Mouse (Mus musculus) thymus, postnatal 4 days (tissue): Measurements from ENCODE around the gene Cbr1.
"Not testable (repeated sequence)": the region's sequence is repeated elsewhere in the genome, so short reads cannot be mapped to it uniquely, and the experiment has no call there.

Source experiments
- DNase-seq: peaks from one replicate; pipeline ENCODE4 v3.0.0; 2021

Gene Cbr1

DNA sequence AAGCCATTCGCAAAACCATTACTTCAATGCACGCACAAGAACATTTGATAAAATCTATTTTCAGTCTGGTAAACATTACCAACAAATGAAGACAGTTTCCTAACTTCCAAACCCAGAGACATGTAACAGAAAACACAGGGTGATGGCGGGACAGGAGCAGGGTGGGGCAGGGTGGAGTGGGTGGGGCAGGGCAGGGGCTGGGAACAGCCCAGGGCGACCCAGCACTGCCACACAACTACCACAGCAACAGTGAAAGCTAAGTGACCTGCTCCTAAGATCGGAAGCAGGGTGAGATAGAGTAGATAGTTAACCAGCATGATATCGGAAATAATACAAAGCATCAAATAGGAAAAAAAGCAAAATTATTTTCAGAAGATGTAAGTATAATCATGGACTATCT is 6.2 kb upstream of the Cbr1 start:
- DNase-seq = no peak

DNA sequence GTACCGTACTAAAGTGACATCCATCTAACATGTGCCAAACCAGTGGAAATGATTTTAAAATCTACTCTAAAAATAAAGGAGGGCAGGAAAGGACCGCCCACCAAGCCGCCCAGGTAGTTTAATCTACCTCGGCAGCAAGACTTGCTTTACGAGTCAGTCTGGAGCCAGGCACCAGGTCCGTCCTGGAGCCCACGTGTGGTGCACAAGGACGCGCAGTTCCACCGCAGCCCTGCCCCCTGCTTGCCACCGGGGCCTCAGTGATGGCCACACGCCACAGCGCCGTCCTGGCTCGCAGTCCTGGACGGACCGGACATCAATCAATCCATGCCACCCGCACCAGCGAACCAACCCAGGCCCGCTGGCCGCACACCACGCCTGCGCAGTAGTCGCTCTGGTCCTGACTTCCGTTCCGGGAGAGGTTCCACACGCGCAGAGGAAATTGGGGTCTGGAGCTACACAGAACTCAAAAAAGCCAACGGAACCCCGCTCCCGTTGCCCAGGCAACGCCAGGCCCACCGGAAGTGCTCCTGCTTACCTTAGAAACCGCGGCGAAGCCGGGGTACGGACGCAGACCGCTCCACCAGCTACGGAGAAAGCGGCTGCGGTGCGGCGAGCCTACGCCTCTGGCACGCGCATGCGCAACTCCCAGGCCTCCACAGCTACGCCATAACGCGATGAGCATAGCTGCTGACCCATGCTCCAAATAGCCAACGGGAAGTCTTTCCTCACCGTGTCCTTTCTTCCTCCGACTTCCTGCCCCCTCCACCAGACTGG is 2.0 kb upstream of the Cbr1 start, which contains the start of gene Setd4:
Gene Setd4 (minus strand): TSS at position 625 of the 774 bp plus-strand sequence.
- peak; percentile 88 for DNase-seq

DNA sequence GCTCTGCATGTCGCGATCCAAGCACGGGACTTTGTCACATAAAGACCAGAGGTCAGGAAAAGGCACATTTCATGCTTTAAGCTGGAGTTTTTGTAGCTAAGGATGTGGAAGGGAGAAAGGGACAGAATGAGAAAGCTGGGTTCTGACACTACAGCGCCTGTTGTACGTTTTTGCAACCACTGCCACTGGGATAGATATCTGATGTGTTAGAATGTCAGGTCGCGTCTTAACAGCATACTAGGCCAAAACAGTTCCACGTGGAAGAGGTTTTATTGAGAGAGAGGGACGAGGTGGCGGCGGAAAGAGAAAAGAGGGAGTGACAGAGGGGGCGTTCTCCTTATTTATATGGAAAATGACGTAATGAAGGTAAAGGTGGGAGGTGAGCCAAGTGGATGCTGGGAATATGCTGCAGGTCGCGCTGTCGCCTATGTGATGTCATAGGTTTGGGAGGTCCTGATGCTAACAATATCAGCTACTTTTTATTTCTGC is 1.1 kb upstream of the Cbr1 start:
- DNase-seq = no peak

DNA sequence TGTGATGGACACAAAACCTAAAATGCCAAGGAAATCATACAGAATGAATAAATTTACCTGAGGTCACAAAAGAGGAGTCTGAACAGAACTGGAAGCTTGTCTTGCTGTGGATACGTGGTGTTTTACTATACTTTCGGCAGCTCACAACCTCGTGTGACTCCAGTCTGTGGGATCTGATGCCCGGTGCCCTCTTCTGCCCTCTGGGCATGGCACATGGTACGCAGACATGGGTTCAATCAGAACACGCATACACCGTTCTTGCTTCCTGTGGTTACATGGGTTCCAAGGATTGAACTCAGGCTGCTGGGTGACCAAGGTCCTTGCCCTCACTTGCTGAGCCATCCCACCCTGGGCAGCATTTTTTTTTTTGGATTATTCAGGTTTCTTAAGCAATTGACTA is 493 bp downstream of the Cbr1 start:
- no peak for DNase-seq

GRCm38 (mm10) chr16:93607669-93608101 is 2.0 kb downstream of the Cbr1 start:
- DNase-seq = peak; percentile 93

DNA sequence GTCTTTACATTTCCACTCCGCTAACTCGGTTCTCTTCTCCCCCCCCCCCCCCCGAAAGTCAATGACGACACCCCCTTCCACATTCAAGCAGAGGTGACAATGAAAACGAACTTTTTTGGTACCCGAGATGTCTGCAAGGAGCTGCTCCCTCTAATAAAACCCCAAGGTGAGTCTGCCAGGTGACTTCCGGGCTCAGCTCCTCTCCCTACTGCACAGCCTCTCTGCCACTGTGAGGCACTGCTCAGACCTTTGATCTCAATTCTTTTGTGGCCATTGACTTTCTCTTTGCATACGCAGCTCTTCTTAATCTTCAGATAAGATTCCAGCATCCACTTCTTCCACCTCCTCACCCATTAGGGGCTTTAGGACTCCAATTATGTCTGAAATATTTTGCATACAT is 3.1 kb downstream of the Cbr1 start:
- DNase-seq = no peak

- no peak for DNase-seq
Measured at GRCm38 (mm10) chr16:93609796-93610195, 4.1 kb downstream of the Cbr1 start.

- no peak for DNase-seq
Measured at GRCm38 (mm10) chr16:93610961-93611360, 5.3 kb downstream of the Cbr1 start.

DNA sequence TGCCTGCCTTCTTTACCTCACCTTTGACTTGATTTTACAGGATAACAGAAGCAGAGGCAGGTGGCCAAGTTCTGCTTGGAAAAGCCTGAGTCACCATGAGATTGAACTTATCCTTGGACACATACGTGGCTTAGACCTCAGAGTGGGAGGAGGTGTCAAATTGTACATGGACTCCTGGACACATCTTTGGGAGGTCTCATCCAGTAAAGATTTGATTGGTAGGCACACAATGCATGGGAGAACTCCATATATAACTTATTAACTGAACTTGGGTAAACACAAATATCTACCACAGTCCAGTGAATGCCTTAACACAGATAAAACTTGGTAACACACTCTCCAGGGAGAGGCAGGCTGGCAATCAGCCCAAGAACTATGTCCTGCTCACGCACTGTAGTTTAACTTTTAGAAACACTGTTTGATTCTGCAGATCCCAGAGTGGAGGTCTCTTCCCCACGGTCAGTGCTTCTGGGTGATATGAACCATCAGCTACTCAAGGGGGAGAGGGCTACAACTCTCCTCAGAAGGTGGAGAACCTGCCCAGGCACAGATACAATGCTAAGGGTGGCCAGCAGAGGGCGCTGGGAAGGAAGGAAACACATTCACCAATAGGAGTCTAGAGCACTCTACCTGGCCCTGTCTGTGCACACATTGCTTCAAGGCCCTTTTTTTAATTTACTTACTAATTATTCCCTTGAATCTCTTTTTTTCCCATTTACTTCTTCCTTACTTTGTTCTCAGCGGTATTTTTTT is 9.6 kb downstream of the Cbr1 start:
- DNase-seq = peak; percentile 92

DNA sequence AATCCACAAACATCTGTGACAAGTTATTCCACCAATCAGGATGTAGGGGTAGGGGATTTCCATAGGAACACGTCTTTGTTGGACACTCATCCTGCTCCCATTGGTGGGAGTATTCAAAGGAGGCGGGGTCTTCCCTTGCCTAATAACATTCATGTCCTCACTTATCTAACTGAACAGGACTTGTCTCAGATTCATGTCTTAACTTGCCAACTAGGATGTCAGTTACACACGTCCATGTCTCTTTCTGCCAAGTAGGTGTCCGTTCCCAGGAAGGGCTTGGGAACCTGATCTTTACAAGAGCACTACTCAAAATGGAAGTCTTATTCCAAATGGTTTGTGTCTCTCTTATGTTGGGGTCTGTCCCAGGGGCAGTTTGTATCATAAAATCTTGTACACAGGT is 18.1 kb downstream of the Cbr1 start:
- DNase-seq = not testable (repeated sequence)

GRCm38 (mm10) chr16:93624671-93625070 is 19.0 kb downstream of the Cbr1 start:
- DNase-seq = no peak

DNA sequence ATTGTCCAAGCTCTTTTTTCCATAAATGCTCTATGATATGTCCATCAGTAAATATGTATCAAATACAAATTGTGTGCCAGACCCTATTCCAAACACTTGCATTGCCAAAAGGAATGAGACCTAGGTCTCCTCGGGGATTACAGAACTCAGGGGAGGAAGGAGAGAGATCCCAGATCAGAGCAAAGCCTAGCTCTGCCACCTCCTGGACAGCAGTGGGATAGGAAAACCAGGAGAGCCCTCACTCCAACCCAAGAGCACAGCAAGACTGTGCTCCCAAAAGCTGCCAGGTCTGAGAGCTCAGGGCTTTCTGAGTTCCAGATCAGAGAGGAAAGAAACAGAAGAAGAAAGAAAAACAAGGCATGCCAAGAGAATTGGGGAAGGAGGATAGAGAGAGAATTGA is 21.1 kb downstream of the Cbr1 start:
- peak; percentile 21 for DNase-seq

- no peak for DNase-seq
Measured at GRCm38 (mm10) chr16:93627761-93628400, 22.2 kb downstream of the Cbr1 start, which contains the start of gene Gm5678. Gene Gm5678, plus strand, starts transcription at chr16:93628097.

GRCm38 (mm10) chr16:93644006-93644405 is 38.4 kb downstream of the Cbr1 start:
- DNase-seq = no peak

- no peak for DNase-seq
Measured at GRCm38 (mm10) chr16:93648441-93649183, 43.0 kb downstream of the Cbr1 start.
